Mouse (Mus musculus) urinary bladder, postnatal 36 days (tissue): Measurements from ENCODE around the gene 1600012H06Rik.
"Not testable (repeated sequence)": the region's sequence is repeated elsewhere in the genome, so short reads cannot be mapped to it uniquely, and the experiment has no call there.

Experiments
- DNase-seq, 2 experiments: peaks; one replicate each; pipeline ENCODE4 v3.0.0; 2022; ENCODE audit warnings: low spot score in 2 of 2, mixed read lengths in 1 of 2

Gene 1600012H06Rik

DNA sequence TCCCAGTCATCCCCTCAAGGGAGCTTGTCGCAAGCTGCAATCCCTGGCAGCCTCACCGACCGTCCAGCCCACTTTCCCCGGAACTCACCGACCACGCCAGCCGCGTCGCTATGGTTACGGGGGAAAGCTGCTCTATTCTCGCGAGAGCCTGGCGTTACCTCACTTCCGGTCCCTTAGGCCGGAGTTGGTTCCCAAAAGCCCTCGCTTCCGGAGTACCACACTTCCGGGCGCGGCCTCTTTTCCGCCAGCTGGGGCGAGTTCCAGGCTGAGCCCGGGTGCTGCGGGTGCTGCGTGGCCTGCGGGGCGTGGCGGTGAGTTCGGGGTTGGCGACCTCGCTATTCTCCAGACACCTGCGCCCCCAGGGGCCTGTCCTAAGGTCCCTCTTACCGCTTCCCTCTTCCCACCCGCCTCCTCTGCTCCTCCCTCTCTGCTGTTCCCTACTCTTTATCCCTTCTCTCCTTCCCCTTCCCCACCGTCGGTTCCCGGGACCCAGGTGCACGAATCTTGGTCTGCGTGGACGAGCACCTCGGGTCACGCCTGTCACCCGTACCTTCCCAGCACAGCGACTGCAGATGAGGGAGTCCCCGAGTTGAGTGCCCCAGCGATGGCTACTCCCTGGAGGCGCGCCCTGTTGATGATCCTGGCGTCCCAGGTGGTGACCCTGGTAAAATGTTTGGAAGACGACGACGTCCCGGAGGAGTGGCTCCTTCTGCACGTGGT, at the start of gene 1600012H06Rik, which contains the start of gene Wdr27:
TSS of gene 1600012H06Rik (plus strand) at position 176 of the 720 bp plus-strand sequence.
TSS of gene Wdr27 (minus strand) at position 150 of the 720 bp plus-strand sequence.
- DNase-seq: peak; percentile 98 to 99

DNA sequence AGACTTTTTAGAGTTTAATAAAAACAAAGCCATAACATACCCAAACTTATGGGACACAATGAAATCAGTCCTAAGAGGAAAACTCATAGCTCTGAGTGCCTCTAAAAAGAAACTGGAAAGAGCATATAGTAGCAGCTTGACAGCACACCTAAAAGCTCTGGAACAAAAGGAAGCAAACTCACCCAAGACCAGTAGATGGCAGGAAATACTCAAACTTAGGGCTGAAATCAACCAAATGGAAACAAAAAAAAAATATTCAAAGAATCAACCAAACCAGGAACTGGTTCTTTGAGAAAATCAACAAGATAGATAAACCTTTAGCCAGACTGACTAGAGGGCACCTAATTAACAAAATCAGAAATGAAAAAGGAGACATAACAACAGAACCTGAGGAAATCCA, 47.9 kb upstream of the 1600012H06Rik start:
- DNase-seq: not testable (repeated sequence)

DNA sequence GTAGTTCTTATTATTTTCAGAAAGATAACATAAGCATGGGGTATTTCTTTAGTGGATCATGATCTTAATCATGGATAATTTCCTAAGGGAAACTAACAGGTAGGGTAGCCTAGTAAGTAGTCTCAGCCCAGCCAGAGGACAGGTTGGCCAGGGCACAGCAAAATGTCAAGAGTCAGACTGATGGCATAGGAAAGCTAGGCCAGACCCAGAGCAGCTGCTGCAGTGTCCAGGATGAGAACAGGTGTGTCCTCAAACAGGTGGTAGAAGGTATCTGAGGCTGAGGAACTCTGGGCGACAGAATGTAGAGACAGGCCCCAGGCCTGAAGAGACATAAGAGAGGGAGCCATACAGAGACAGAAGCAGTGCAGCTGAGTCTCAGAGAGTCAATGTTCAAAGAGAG, 44.0 kb upstream of the 1600012H06Rik start:
- no peak for DNase-seq

DNA sequence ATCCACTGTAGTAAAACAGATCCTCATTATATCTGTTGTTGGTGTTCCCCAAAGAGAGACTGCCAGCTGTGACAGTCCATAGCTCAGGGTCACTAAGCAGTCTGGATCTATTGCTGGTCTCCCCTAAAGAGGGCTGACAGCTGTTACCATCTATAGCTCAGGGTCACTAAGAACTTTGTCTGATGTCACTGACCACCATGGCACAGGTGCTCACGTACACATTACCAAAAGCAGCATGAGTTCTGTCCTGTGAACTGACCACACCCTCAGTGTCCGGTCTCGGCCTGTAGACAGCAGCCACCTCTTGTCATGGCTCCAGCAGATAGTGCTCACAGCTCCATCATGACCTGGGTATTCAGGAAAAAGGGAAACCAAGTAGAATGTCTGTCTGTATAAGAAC, 39.8 kb upstream of the 1600012H06Rik start:
- DNase-seq: no peak

DNA sequence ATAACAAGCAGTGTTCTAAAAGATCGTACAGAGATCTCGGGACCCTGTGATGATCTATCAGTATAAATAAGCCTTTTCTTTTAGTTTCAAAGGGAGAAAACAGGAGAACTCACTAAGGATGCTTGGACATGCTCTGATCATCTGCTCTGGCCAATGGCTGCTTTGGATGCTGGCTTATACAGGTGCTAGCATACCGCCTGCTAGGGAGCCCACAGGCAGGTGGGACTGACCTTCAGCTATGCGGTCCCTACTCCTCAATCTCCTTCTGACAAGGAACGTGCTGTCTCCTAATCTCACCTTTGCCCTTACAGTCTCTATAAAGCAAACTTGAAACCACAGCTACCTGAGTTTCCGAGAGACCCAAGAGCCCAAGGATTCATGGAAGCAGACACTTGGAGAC, 38.8 kb upstream of the 1600012H06Rik start:
- no peak for DNase-seq

DNA sequence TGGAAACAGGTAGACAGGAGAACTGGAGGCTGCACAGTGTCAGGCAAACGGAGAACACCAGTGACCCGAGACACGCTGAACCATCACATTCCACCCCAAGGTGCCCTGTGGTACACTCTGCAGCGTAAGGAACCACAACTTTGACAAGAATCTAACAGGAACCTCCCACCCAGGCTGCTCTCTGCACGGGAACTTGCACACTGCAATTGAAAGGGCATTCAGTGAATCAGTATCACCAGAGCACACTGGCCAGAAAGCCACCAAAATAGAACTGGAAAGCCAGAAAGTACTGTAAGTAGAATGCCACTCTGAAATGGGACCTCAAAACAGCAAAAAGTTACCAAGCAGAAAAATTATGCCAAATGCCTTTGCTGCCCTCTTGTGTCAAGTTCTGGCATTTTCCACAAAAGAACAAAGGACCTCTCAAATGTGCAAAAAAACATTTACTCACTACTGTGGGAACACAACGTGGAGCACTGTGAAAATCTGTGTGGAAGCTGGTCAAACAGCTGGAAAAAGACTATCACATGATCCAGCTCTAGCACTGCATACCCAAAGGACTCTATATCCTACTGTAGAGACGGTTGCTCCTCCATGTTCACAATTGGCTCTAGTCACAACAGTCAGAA, 38.2 kb upstream of the 1600012H06Rik start:
- peak; percentile 67 to 69 for DNase-seq

DNA sequence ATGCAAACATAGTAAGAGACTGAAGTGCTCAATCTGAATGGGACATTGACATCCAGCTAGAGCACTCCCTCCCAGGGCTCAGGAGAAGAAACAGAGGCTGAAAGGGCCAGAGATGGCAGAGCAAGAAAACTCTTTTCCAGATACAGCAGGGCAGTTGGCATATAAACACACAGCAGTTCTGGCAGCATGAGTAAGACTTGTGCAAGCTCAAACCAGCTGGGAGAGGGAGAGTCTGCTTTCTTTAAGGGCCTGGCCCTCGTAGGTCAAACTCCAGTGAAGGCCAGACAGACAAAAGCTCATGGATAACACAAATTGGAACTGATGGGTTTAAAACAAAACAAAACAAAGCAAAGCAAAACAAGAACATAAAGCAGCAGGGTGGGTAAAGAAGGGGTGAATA, 36.4 kb upstream of the 1600012H06Rik start:
- DNase-seq: no peak

DNA sequence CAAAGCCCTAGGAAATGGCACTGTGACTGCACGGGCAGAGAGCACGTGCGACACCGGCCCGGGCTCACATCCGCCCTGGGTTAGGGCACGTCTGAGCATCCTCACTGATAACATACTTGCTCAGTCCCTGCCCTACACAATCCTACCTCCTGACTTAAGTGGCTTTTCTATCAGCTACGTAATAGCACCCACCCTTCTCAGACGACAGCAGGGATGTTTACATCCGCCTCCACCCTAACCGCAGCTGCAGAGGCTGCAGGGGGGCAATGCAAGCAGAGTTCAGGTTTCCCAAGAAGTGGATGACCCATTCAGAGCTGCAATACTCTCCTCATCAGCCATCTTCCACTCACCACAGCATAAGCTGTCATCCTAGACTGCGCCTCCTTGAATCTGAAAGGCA, 35.8 kb upstream of the 1600012H06Rik start:
- no peak for DNase-seq

DNA sequence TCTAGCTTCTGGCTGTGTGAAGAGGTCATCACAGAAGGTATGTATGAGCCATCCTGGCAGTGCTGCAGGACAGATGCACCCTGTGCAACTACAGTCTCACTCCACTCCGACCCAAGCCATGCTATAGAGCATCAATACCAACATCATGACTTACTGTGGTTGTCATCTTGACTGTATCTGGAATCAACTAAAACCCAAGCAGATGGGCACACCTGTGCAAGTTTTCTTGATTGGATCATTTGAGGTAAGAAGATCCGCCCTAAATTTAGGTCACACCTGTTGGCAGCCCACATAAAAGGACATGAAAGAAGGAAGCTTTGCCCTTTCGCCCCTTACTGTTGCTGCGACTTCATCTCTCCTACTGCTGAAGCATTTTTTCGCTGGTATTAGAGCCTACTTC, 33.7 kb upstream of the 1600012H06Rik start:
- DNase-seq: no peak

DNA sequence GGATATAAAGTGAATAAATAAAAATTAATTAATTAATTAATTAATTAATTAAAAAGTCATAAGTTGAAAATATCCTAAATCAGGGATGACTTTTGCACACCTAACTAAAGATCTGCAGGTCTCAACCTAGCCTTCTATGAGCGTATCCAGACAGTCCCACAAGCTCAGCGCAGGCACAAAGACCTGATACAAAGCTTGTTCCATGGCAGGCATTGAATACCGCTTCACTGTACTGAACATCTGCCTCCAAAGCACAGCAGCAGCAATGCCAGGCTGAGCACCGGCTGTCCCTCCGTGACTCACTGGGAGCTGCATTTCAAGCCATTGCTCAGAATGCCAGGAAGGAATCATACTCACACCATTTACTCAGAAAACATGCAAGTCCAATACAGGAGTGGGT, 32.2 kb upstream of the 1600012H06Rik start:
- no peak for DNase-seq

DNA sequence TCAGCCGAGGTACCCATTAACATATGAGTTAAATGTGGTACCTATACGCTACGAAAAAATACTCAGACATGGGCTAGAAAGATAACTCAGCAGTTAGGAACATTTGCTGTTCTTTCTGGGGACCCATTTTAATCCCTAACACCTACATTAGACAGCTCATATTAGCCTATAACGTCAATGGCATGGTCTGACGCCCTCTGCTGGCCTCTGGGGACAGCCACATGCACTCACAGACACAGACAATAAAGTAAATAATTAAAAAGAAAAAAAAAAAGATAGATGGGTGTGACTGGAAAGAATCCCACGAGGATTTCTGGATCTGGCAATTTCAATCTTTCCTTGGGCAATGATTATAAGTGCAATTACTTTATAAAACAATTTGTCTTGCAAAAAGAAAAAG, 30.6 kb upstream of the 1600012H06Rik start:
- no peak for DNase-seq

DNA sequence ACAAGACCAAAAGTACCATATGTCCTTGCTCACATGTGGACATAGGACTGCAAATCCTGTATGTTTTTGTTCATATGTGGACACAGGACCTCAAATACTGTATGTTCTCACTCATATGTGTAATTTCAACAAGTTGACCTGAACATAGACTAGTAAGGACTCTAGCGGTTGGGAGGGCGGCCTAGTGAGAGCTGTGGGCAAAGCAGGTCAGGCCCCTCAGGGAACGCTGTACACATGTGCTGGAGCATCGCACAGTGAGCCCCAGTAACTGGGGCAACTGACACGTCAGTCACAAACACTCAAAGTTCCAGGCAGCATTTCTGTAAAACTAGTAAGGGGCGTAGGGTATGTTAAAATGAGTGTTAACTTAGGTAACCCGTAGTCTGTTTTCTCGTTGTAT, 30.0 kb upstream of the 1600012H06Rik start:
- no peak for DNase-seq

DNA sequence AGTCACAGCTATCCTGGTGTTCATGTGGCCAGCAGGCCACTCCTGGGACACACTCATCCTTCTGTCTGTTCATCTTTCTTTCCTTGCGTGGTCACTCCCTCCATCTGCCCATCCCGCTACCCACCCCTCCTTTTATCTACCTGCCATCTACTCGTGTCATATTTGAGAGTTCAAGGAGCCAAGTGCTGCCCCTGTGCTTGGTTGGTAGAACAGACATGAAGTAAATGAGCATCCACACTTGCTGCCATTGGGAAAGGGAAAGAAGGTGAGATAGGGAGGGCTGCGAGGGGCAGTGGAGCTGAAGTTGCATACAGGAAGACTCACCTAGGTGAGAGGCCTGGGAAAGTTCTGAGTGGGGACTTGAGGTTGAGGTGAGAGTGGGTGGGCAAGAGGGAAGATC, 28.6 kb upstream of the 1600012H06Rik start:
- DNase-seq: no peak

DNA sequence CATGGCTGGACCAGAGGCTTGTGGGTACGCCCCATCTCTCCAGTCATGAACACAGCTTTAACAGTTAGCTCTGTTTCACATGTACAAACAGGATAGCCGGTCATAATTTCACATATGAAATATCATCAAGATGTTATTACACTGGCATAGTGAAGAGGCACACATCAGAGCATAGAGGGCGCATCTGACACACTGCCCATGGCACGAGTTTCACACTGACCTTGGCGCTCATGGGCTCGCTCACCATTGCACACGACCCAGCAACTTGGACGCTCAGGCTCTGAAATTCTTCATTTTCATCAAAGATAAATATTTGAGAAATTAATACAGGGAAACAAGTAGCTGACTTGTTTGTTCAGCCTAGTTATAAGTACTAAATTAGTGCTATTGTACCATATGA, 25.1 kb upstream of the 1600012H06Rik start:
- no peak for DNase-seq

DNA sequence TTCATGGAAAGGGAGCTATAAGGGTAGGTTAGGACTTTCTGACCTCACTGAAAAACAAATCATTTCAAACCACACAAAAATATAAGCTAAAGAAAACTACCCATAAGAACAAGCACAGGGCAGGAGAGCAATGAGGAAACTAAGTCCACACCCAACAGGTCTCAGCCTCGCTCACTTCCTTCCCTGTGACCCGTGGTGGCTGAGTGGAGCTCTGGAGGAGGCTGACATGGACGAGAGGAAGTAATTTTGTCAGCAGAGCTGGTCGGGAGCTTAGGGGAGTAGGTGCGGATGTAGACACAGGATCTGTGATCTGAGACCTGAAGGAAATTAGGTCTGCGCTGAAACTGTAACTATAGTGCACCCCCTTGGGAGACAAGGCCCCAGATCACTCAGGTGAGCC, 21.4 kb upstream of the 1600012H06Rik start:
- no peak for DNase-seq

DNA sequence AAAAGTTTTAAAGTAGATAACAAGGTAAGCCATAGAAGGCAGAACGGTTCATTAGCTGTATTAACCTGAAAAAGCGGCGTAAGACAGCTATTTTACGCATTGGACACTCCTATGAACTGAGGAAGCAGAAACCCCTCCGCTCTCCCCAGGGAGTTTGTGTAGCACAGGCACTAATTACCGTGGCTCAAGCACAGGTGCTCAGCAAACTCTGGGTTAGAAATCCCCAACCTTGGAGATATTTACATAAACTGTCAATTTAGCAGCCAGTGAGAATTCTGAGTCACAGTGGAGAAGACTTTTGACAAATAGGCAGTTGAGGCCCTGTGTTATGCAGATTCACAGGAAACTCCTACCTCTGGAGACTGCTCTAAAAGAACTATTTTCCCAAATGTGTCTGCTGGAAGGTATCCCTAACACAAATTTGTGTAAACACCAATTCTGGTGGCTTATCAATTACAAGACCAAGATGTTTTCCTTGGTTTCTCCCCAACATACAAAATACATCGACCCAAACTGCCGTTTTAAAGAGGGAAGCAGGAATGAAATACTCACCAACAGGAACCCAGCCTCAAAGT, 15.3 kb upstream of the 1600012H06Rik start:
- DNase-seq: no peak

DNA sequence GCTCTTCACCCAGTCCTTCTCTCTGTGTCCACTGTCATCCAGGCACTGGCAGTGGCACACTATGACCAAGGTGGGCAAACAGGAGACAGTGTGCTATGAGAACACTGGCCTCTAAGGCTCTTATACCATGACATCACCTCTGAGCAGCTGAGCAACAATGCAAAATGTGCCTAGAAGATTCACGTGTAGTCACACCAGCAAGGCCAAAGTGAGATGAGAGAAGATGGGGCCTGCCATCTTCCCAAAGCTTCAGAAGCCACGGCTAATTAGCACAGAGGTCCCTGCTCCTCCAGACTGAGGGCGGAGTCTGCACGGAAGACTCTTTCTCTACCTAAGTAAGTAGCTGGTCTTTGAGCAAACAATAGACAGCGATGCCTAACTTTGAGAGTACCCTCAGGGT, 14.4 kb upstream of the 1600012H06Rik start:
- DNase-seq: no peak

DNA sequence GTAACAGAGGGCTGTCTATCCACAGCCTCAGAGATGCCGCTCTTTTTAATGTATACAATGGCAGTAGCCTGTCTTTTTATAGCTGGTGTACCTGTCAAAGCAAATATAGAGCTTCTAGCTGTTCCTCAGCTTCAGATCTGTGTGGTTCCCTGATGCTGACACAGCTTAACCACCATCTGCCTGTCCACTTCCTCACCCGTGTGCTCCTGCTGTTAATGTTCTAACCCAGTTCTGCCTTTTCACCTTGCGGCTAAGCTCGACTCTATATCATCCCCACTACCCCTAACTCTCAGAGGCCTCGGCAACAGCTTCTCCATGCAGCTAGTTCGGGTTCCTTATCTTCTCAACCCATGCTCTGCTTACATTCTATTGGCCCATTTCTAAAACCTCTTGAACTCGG, 12.3 kb upstream of the 1600012H06Rik start:
- no peak for DNase-seq

DNA sequence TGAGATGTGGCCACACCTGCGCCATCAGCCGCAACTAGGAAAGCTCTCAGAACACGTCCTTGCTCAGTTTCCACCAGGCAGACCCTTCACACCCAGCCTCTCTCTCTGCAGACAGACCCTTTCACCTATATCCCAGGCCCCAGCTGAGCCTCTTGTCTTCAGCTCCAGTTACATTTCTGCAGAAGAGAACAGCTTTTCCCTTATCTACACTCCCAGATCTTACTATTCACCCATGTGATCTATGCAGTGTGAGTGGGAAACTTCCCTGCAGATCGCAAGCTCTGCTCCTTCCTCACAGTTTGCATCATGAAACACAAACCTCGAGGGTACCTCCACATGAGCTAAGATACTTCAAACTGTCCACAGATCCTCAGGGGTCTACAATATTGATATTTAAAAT, 11.5 kb upstream of the 1600012H06Rik start:
- DNase-seq: no peak

DNA sequence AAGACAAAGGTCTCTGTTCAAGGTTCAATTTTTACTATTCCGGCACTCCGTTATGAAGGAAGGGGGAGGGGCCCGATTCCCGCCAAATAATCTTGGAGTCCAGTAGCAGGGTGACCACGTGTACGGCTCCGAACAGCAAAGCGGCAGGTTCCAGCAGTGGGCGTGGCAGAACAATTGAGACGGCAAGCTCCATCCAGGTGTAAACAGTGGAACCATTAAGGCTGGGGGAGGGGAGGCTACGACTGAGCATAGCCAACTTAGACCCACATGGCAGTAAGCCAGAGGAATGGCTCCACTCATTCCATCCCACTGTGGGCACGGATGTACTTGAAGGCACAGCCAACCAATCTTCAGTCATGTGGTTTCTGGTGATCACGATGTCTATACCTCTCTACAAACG, 7.7 kb upstream of the 1600012H06Rik start:
- not testable (repeated sequence) for DNase-seq

DNA sequence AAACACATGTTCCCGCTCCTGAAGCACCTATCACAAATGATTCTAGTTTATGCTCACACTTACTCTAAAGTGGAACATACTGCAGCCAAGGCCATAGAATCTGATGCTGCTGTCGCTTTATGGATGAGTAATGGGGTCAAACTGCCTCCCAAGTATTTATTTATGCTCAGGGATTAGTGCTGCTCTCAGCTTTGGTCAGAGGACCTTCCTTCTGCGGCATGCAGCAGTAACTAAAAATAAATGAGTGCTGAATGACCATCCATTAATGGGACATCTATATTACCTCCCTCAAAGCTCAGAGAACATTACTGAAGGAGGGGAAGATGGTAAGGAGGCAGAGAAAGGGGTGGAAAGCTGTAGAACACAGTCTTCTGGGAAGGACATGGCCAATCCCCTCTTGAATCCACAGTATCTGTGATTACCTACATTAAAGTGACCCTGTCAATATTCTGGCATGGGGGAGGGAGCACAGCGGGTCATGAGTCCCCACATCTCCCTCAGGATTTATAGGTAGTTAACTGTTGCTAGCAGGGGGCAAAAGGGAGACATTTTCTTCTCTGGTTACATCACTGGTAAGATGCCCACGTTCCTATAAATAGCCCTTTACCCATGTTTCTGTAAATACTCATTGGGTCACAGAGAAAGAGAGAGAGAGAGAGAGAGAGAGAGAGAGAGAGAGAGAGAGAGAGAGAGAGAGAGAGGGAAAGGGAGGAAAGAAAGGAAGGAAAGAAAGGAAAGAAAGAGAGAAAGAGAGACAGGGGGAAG, 7.0 kb upstream of the 1600012H06Rik start:
- DNase-seq: no peak

DNA sequence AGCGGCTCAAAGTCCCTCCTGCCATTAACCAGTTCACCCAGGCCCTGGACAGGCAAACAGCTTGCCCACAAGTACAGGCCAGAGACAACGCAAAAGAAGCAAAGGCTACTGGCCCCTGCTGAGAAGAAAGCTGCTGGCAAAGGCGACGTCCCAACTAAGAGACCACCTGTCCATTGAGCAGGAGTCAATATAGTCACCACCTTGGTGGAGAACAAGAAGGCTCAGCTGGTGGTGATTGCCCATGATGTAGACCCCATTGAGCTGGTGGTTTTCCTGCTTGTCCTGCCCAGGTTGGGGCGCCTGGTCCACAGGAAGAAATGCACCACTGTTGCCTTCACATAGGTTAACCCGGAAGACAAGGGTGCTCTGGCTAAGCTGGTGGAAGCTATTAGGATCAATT, 803 bp upstream of the 1600012H06Rik start:
- not testable (repeated sequence) for DNase-seq

DNA sequence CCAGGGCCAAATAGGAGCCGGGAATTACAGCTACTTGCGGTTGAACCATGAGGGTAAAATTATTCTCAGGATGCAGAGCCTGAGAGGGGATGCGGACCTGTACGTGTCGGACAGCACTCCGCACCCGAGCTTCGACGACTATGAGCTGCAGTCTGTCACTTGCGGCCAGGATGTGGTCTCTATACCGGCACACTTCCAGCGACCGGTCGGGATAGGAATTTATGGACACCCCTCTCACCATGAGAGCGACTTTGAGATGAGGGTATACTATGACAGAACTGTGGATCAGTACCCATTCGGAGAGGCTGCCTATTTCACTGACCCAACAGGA, 710 bp downstream of the 1600012H06Rik start:
- DNase-seq: no peak
